Mouse (Mus musculus) embryo, embryonic 9.5 days (tissue): ENCODE data around the gene Crybb1.

Experiments
- DNase-seq: peaks from one replicate; pipeline ENCODE4 v3.0.0-alpha.2; 2017; ENCODE audit errors: extremely low spot score

The Crybb1 gene

DNA sequence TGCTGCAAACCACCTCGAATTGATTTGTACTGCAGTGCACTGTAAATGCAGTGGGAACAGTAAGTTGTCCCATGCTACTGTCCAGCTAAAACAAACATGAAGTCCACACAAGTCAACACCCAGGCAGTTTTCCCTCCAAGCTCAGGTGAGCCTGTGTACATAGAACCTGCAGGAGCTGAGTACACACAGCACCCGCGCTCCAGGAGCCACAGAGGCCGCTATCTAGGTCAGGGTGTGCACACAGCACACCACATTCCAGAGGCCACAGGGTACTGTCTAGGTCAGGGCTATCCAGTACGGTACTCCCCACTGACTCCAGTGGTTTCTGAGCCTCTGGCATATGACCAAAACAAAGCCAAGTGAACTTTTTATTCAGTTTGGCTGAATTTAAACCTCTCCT lies 46.7 kb downstream of the Crybb1 start:
- DNase-seq = no peak

GRCm38 (mm10) chr5:112305842-112306241 lies 50.2 kb downstream of the Crybb1 start:
- no peak for DNase-seq

DNA sequence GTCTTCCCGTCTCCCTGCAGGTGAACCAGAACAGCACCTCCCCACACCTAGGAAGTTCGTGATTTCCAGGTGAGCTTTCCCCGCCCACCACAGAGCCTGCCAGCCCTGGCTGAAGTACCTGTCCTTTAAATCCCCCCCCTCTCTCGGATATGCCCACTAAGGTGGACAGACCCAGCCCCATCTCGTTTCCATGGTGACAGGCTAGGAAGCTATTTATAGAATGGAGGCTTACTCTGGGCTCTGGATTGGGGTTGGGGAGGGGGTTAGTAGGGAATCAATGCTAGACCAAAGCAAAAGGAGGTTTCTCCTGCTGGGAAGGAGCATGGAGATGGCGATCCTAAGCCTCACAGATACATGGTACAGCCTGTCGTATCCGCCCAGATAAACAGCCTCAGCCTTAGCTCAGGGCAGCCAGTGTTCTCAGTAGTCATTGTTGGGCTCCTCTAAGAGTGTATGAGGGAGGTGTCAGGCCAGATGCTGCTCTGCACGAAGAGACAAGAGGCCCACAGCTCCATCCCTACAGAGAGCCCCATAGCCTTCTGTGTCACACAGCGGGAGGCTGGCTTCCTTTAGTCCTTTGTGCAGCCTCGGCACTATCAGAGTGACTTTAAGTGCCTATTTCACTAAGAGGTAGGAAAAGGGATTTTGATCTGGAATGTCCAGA lies 57.7 kb downstream of the Crybb1 start:
- no peak for DNase-seq

- no peak for DNase-seq
Measured at GRCm38 (mm10) chr5:112316468-112316867, 60.9 kb downstream of the Crybb1 start.

GRCm38 (mm10) chr5:112317328-112317727 lies 61.7 kb downstream of the Crybb1 start:
- DNase-seq = no peak
